Mouse (Mus musculus) cerebellum, postnatal 4 days (tissue): ENCODE data around the gene Creg2.
"Not testable (repeated sequence)": the region's sequence is repeated elsewhere in the genome, so short reads cannot be mapped to it uniquely, and the experiment has no call there.

Experiments
- DNase-seq, 2 experiments: peaks; one replicate each; pipeline ENCODE4 v3.0.0; 2022; ENCODE audit warnings: low spot score in 2 of 2, mixed read lengths in 1 of 2

Creg2 gene

GRCm38 (mm10) chr1:39598726-39599125 lies 52.5 kb downstream of the Creg2 start:
- peak in 1 of 2 experiments; percentile 21 for DNase-seq

GRCm38 (mm10) chr1:39597135-39597534 lies 54.1 kb downstream of the Creg2 start:
- DNase-seq, result not testable (repeated sequence)

- no peak for DNase-seq
Measured at GRCm38 (mm10) chr1:39593836-39594235, 57.4 kb downstream of the Creg2 start.

GRCm38 (mm10) chr1:39592090-39592489 lies 59.2 kb downstream of the Creg2 start:
- no peak for DNase-seq

GRCm38 (mm10) chr1:39591557-39591956 lies 59.7 kb downstream of the Creg2 start:
- DNase-seq, result not testable (repeated sequence)

GRCm38 (mm10) chr1:39590193-39590592 lies 61.1 kb downstream of the Creg2 start:
- no peak for DNase-seq

GRCm38 (mm10) chr1:39585416-39585815 lies 65.9 kb downstream of the Creg2 start:
- DNase-seq, result no peak

- no peak for DNase-seq
Measured at GRCm38 (mm10) chr1:39583173-39583572, 68.1 kb downstream of the Creg2 start.

GRCm38 (mm10) chr1:39581215-39581614 lies 70.1 kb downstream of the Creg2 start:
- DNase-seq, result no peak

- no peak for DNase-seq
Measured at GRCm38 (mm10) chr1:39579139-39579538, 72.1 kb downstream of the Creg2 start.

- DNase-seq, result no peak
Measured at GRCm38 (mm10) chr1:39578446-39578845, 72.8 kb downstream of the Creg2 start.

GRCm38 (mm10) chr1:39577253-39577705 lies 74.0 kb downstream of the Creg2 start, which contains the start of gene Rnf149:
Gene Rnf149 (minus strand): TSS chr1:39577405.
- peak; percentile 93 to 95 for DNase-seq

GRCm38 (mm10) chr1:39576431-39577243 lies 74.6 kb downstream of the Creg2 start:
- DNase-seq, result peak; percentile 26 to 54

- DNase-seq, result no peak
Measured at GRCm38 (mm10) chr1:39575778-39576375, 75.4 kb downstream of the Creg2 start.

- no peak for DNase-seq
Measured at GRCm38 (mm10) chr1:39573890-39574289, 77.4 kb downstream of the Creg2 start.

GRCm38 (mm10) chr1:39571653-39572052 lies 79.6 kb downstream of the Creg2 start:
- DNase-seq, result no peak
